Mouse (Mus musculus): ENCODE results near the gene Dnajc5g. TPM values are rescaled to one million over a fixed set of nuclear protein-coding genes. Genes with fewer than 3 reads are reported as not detected.

Gene Dnajc5g
- polyA plus RNA-seq, 1 experiment from 2014 or later = not detected

GRCm38 (mm10) chr5:31094100-31094798 is 11.8 kb upstream of the Dnajc5g start:
- DNase-seq (ENCODE audit: low spot score) (peak; percentile 65), ATAC-seq (ENCODE audit: insufficient number of reproducible peaks, low FRiP score, low TSS enrichment, low read depth) (no peak)
- H3K4me3 ChIP-seq (ENCODE audit: low read depth, low read length) = peak overlapping the region; percentile 5; the same call in 1 of the 2 replicates
- H3K36me3 ChIP-seq (ENCODE audit: control insufficient read depth, insufficient read depth, low read length) = no peaks in the 10 kb centered on the region
- H3K4me1 ChIP-seq (ENCODE audit: control insufficient read depth, insufficient read depth, low read length) = peaks cover 10% of the 10 kb centered on the region
- H3K27ac ChIP-seq (replicated peaks; ENCODE audit: low read depth, low read length) = no peak overlapping the region
- no peak overlapping the region for H3K9ac ChIP-seq (ENCODE audit: low read length)
- no peaks in the 10 kb centered on the region for H3K9me3 ChIP-seq (ENCODE audit: control insufficient read depth, low read length)
- WGBS = 2% methylated on average over 29 of the region's 29 CpGs
- H3K27me3 ChIP-seq (ENCODE audit: control insufficient read depth, insufficient read depth, low read length) = peaks cover 80% of the 10 kb centered on the region
- H3K4me2 ChIP-seq (ENCODE audit: low read depth, severe bottlenecking) = 0 out of 2 replicates have a peak overlapping the region, but pooled peaks have one; percentile 13

GRCm38 (mm10) chr5:31094799-31095691 is 11.0 kb upstream of the Dnajc5g start:
- H3K9me3 ChIP-seq (ENCODE audit: control insufficient read depth, low read length) = no peaks in the 10 kb centered on the region
- H3K36me3 ChIP-seq (ENCODE audit: control insufficient read depth, insufficient read depth, low read length) = no peaks in the 10 kb centered on the region

GRCm38 (mm10) chr5:31095711-31096480 is 10.2 kb upstream of the Dnajc5g start:
- H3K4me2 ChIP-seq (ENCODE audit: low read depth, severe bottlenecking) = no peak overlapping the region
- H3K9me3 ChIP-seq (ENCODE audit: control insufficient read depth, low read length) = no peaks in the 10 kb centered on the region
- no peak for DNase-seq (ENCODE audit: low spot score)
- H3K9ac ChIP-seq (ENCODE audit: low read length) = no peak overlapping the region
- no peak overlapping the region for H3K4me3 ChIP-seq (ENCODE audit: low read depth, low read length)
- 27% methylated on average over 11 of the region's 11 CpGs for WGBS
- no peak for ATAC-seq (ENCODE audit: insufficient number of reproducible peaks, low FRiP score, low TSS enrichment, low read depth)
- no peaks in the 10 kb centered on the region for H3K36me3 ChIP-seq (ENCODE audit: control insufficient read depth, insufficient read depth, low read length)
- no peak overlapping the region for H3K27ac ChIP-seq (replicated peaks; ENCODE audit: low read depth, low read length)
- H3K4me1 ChIP-seq (ENCODE audit: control insufficient read depth, insufficient read depth, low read length) = peaks cover 10% of the 10 kb centered on the region
- H3K27me3 ChIP-seq (ENCODE audit: control insufficient read depth, insufficient read depth, low read length) = peaks cover 65% of the 10 kb centered on the region

More at GRCm38 (mm10) chr5:31094799-31095691, 11.0 kb upstream of the Dnajc5g start:
- Histone ChIP-seq H3K27ac (replicated peaks; ENCODE audit: low read depth, low read length) (no peak overlapping the region), H3K27me3 (ENCODE audit: control insufficient read depth, insufficient read depth, low read length) (peaks cover 74% of the 10 kb centered on the region), H3K4me3 (ENCODE audit: low read depth, low read length) (peak overlapping the region; percentile 5; the same call in 1 of the 2 replicates), H3K4me1 (ENCODE audit: control insufficient read depth, insufficient read depth, low read length) (peaks cover 10% of the 10 kb centered on the region), H3K4me2 (ENCODE audit: low read depth, severe bottlenecking) (peak overlapping the region; percentile 33), H3K9ac (ENCODE audit: low read length) (no peak overlapping the region)
- ATAC-seq (ENCODE audit: insufficient number of reproducible peaks, low FRiP score, low TSS enrichment, low read depth) = no peak
- under 1% methylated on average over 59 of the region's 59 CpGs for WGBS
- DNase-seq (ENCODE audit: low spot score) = peak; percentile 49

GRCm38 (mm10) chr5:31108000-31108490 is 2.0 kb downstream of the Dnajc5g start, which contains the start of gene Slc30a3:
Slc30a3 (minus strand) TSS chr5:31108237.
- Histone ChIP-seq H3K9ac (ENCODE audit: low read length) (no peak within 1 kb of the TSS), H3K9me3 (ENCODE audit: control insufficient read depth, low read length) (no peaks in the 10 kb centered on the region), H3K4me3 (ENCODE audit: low read depth, low read length) (no peak within 1 kb of the TSS), H3K27ac (replicated peaks; ENCODE audit: low read depth, low read length) (no peak within 1 kb of the TSS), H3K27me3 (ENCODE audit: control insufficient read depth, insufficient read depth, low read length) (no peaks in the 10 kb centered on the region), H3K4me1 (ENCODE audit: control insufficient read depth, insufficient read depth, low read length) (no peaks in the 10 kb centered on the region), H3K4me2 (ENCODE audit: low read depth, severe bottlenecking) (no peak within 1 kb of the TSS), H3K36me3 (ENCODE audit: control insufficient read depth, insufficient read depth, low read length) (no peaks in the 10 kb centered on the region)
- no peak for ATAC-seq (ENCODE audit: insufficient number of reproducible peaks, low FRiP score, low TSS enrichment, low read depth)
- no peak for DNase-seq (ENCODE audit: low spot score)
- WGBS = 92% methylated on average over 18 of the region's 18 CpGs

- Histone ChIP-seq H3K4me3 (ENCODE audit: low read depth, low read length) (no peak overlapping the region), H3K9ac (ENCODE audit: low read length) (no peak overlapping the region), H3K27ac (replicated peaks; ENCODE audit: low read depth, low read length) (no peak overlapping the region), H3K4me1 (ENCODE audit: control insufficient read depth, insufficient read depth, low read length) (no peaks in the 10 kb centered on the region), H3K4me2 (ENCODE audit: low read depth, severe bottlenecking) (no peak overlapping the region), H3K27me3 (ENCODE audit: control insufficient read depth, insufficient read depth, low read length) (no peaks in the 10 kb centered on the region), H3K36me3 (ENCODE audit: control insufficient read depth, insufficient read depth, low read length) (no peaks in the 10 kb centered on the region), H3K9me3 (ENCODE audit: control insufficient read depth, low read length) (no peaks in the 10 kb centered on the region)
- DNase-seq (ENCODE audit: low spot score) (no peak), ATAC-seq (ENCODE audit: insufficient number of reproducible peaks, low FRiP score, low TSS enrichment, low read depth) (no peak)
- 31% methylated on average over 7 of the region's 7 CpGs for WGBS
Measured at GRCm38 (mm10) chr5:31110781-31111180, 4.7 kb downstream of the Dnajc5g start.

GRCm38 (mm10) chr5:31116354-31116753 is 10.3 kb downstream of the Dnajc5g start, which contains the start of gene Trim54:
Trim54 (plus strand) TSS chr5:31116712.
- no peaks in the 10 kb centered on the region for H3K36me3 ChIP-seq (ENCODE audit: control insufficient read depth, insufficient read depth, low read length)
- DNase-seq (ENCODE audit: low spot score) (no peak), ATAC-seq (ENCODE audit: insufficient number of reproducible peaks, low FRiP score, low TSS enrichment, low read depth) (no peak)
- H3K4me2 ChIP-seq (ENCODE audit: low read depth, severe bottlenecking) = no peak within 1 kb of the TSS
- H3K9me3 ChIP-seq (ENCODE audit: control insufficient read depth, low read length) = no peaks in the 10 kb centered on the region
- H3K9ac ChIP-seq (ENCODE audit: low read length) = no peak within 1 kb of the TSS
- H3K4me1 ChIP-seq (ENCODE audit: control insufficient read depth, insufficient read depth, low read length) = no peaks in the 10 kb centered on the region
- H3K27ac ChIP-seq (replicated peaks; ENCODE audit: low read depth, low read length) = no peak within 1 kb of the TSS
- H3K27me3 ChIP-seq (ENCODE audit: control insufficient read depth, insufficient read depth, low read length) = no peaks in the 10 kb centered on the region
- no peak within 1 kb of the TSS for H3K4me3 ChIP-seq (ENCODE audit: low read depth, low read length)
- whole genome bisulfite sequencing = 38% methylated on average over 3 of the region's 3 CpGs

GRCm38 (mm10) chr5:31116912-31117311 is 10.8 kb downstream of the Dnajc5g start:
- H3K4me2 ChIP-seq (ENCODE audit: low read depth, severe bottlenecking) = no peak overlapping the region
- no peaks in the 10 kb centered on the region for H3K36me3 ChIP-seq (ENCODE audit: control insufficient read depth, insufficient read depth, low read length)
- no peaks in the 10 kb centered on the region for H3K4me1 ChIP-seq (ENCODE audit: control insufficient read depth, insufficient read depth, low read length)
- no peaks in the 10 kb centered on the region for H3K27me3 ChIP-seq (ENCODE audit: control insufficient read depth, insufficient read depth, low read length)
- WGBS = 19% methylated on average over 10 of the region's 10 CpGs
- no peak overlapping the region for H3K4me3 ChIP-seq (ENCODE audit: low read depth, low read length)
- H3K9me3 ChIP-seq (ENCODE audit: control insufficient read depth, low read length) = no peaks in the 10 kb centered on the region
- DNase-seq (ENCODE audit: low spot score) (no peak), ATAC-seq (ENCODE audit: insufficient number of reproducible peaks, low FRiP score, low TSS enrichment, low read depth) (no peak)
- no peak overlapping the region for H3K27ac ChIP-seq (replicated peaks; ENCODE audit: low read depth, low read length)
- no peak overlapping the region for H3K9ac ChIP-seq (ENCODE audit: low read length)

- H3K9ac ChIP-seq (ENCODE audit: low read length) = no peak overlapping the region
- ATAC-seq (ENCODE audit: insufficient number of reproducible peaks, low FRiP score, low TSS enrichment, low read depth) (no peak), DNase-seq (ENCODE audit: low spot score) (no peak)
- WGBS = 85% methylated on average over 8 of the region's 8 CpGs
- no peaks in the 10 kb centered on the region for H3K4me1 ChIP-seq (ENCODE audit: control insufficient read depth, insufficient read depth, low read length)
- H3K36me3 ChIP-seq (ENCODE audit: control insufficient read depth, insufficient read depth, low read length) = no peaks in the 10 kb centered on the region
- H3K4me3 ChIP-seq (ENCODE audit: low read depth, low read length) = no peak overlapping the region
- H3K4me2 ChIP-seq (ENCODE audit: low read depth, severe bottlenecking) = no peak overlapping the region
- H3K9me3 ChIP-seq (ENCODE audit: control insufficient read depth, low read length) = no peaks in the 10 kb centered on the region
- H3K27me3 ChIP-seq (ENCODE audit: control insufficient read depth, insufficient read depth, low read length) = no peaks in the 10 kb centered on the region
- no peak overlapping the region for H3K27ac ChIP-seq (replicated peaks; ENCODE audit: low read depth, low read length)
Measured at GRCm38 (mm10) chr5:31121111-31121510, 15.0 kb downstream of the Dnajc5g start.

Measured in limb, embryonic 11.5 days (tissue).